Mouse (Mus musculus) ES-CJ7 (cell line): ENCODE results near the gene Gtf3c4.

Experiments
- DNase-seq: peaks from one replicate; pipeline ENCODE4 v3.0.0; 2011; ENCODE audit warnings: low read depth, low spot score

Gtf3c4 gene

DNA sequence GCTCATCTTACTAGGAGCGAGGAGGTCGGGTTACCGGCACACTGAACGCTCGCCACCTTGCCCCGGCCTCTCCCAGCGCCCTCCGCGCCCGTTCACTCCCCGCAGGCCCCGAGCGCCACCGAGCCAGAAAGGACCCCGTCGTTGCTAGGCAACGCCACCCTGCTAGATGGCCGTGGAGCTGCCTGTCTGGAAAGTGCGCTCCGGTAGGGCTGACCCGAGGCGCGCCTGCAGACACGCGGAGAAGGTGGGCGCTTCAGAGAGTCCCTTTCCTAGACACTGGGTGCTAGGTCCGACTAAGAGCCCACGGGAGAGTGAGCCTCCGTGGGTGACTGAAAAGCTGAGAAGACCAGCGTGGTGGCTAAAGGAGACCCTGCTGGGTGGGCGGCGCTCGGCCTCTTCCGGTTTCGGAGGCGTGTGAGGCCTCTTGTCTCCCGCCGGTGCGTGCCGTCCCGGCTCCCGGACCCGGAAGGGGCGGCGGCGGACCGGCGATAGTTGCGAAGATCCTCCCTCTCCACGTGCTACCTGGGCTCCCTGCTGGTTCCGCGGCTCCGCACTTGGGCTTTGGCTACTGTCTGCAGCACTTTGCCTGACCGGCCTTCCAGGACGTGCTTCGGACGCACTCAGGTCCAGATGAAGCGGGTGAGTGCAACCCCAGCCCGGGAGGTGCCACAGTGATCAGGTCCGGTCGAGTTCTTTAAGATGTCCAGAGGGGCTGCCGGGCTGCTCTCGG, at the start of gene Gtf3c4, which contains the start of gene Ddx31:
Gene Gtf3c4 (minus strand): TSS at position 139 of the 730 bp plus-strand sequence.
Gene Ddx31 (plus strand): TSS at position 185 of the 730 bp plus-strand sequence.
- DNase-seq, result peak; percentile 92

- DNase-seq, result no peak
Measured at GRCm38 (mm10) chr2:28884914-28885313, 44.8 kb upstream of the Gtf3c4 start.

- DNase-seq, result no peak
Measured at GRCm38 (mm10) chr2:28882826-28883485, 42.8 kb upstream of the Gtf3c4 start.

DNA sequence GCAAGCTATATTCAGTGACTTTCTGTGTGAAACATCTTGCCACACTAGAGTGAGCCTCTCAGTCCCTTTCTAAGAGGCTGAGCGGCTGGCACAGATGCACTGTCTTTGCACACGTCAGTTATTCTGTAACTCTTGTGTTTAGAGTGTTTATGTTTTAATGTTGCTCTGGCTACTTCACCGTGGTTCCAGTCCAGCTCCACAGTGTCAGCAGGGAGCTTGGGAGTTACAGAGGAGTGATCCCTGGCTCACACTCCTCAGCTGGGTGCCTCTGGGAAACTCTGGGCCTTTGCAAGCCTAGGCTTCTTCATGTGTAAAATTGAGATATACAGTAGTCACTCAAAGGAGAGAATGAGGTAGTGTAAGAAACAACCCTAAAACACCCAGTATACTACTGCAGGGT, 41.9 kb upstream of the Gtf3c4 start:
- DNase-seq, result no peak

GRCm38 (mm10) chr2:28881275-28881674, 41.1 kb upstream of the Gtf3c4 start:
- DNase-seq, result no peak

DNA sequence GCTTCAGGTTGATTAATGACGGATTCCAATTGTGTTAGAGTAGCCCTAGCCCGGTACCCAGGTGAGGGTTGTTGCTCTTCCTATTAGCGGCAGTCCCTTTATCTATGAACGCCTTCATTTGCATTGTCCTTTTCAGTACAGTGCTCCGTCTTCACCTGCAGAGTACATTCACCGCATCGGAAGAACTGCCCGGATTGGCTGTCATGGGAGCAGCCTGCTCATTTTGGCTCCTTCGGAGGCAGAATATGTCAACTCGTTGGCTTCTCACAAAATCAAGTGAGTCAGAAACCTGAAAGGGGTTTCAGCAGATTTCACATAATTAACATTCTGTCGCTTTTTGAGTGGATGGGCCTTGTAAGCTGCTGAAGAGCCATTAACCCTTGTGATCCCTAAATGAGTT, 35.4 kb upstream of the Gtf3c4 start:
- DNase-seq, result no peak

DNA sequence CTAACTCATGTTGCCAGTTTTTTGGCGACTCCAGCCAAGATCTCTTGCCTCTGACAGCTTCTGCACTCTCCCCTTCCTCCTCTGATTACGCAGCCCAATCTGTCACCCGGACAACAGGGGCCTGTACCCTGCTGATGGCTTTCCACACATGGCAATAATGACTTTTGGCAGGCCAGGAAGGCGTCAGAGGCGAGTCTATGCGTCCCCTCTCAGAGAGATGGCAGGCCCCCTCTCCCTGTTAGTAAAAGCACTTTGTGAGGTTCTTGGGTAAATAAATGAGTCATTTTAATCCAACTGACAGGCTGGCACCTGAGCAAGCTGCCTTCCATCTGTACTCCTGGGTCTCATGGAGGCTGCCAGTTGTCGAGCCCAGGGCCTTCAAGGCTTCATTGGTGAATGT, 27.3 kb upstream of the Gtf3c4 start:
- no peak for DNase-seq

DNA sequence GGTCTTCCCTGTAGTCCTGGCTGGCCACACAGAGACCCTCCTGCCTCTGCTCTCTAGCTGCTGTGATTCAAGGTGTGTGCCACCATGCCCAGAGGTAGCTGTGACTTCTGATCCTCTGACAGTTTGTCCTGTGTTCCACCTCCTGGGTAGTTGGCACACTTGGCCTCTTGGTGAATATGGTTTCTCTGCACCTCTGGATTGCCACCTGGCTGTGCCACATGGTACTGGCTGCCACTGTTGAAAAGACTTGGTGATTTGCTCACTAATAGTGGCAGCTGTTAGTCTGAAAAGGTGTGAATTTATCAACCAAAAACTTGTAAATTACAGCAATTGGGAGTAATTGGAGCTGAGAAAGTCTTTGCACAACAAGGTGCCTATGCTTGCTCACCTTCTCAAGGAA, 23.7 kb upstream of the Gtf3c4 start:
- no peak for DNase-seq

DNA sequence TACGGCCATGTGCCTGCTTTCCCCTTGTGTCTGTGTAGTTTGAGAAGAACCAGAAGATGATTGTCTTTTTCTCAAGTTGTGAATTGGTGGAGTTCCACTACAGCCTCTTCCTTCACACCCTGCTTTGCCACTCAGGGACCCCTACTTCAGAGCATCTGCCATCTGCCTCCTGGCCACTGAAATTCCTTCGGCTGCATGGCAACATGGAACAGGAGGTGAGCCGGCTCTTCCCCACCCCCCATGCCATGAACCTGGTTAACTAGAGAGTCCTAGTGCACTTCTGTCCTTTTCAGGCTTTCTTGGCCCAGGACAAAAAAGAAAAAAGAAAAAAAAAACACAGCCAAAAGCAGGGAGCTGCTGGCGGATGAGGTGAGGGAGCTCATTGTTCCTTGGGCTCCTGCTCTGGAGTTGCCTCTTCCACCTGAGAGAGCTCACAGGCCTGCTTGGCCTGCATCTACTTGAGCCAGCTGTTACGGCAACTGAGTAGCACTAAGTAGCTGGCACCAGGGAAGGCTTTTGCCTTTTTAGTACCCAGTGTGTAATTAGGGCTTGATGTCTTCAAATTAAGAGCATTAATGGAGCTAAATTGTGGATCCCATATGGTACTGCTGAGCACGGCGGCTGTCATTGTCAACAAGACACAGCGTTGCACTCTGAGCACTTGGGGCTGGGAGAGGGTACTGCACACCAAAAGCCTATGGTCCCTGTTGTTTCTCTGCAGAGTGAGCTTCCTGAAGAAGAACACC, 20.7 kb upstream of the Gtf3c4 start:
- DNase-seq, result no peak

DNA sequence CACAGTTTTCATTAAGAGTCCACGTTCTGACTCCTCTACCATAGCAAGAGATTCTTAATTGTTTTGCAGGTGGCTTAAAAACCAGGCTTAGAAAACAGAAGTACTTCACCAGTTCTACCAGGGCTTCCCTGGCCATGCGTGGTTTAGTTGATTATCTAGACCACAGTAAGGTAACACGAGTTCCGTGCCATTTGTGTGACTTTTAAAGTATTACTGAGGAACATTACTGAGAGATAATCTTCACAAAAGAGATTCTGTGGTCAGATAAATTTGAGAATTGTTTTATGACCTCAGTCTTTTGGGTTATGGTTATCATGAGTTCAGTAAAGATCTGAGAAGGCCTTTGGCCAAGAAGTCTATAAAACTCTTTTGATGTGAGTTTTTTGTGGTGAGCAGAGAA, 19.1 kb upstream of the Gtf3c4 start:
- DNase-seq, result no peak

GRCm38 (mm10) chr2:28855773-28856172, 15.6 kb upstream of the Gtf3c4 start:
- no peak for DNase-seq

DNA sequence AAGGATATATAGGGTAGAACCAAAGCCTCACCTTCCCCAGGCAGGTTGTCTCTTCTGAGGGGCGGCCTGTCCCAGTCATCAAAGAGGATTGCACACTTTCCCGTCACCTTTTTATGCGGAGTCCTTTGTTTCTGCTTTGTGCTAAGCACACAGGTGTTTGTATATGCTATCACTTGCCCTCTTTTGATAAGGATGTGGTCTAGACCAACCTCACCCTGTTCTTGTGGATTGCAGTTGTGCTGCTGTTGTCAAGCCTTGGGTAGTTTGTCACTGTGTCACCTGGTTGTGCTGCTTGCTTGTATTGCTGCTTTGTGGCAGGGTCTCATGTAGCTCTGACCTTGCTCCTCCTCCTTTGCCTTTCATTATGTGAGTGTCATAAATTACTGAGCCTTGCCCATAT, 12.4 kb upstream of the Gtf3c4 start:
- no peak for DNase-seq

DNA sequence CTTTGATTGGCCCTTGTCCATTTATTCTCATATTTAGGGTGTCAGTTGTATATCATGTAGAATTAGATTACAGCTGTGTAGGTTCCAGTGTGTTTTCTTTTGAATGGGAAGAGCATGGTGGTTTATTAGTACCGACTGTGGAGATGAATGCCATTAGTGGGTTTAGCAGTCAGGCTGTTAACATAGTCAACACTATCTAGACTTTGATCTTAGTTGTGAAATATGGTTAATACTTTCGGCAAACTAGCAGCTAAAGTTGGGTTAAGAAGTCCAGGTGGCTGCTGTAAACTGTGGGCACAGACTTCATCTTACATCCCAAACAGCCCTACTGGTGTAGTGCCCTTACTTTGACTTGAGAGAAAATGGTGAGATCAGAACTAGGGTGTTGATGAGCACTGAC, 8.7 kb upstream of the Gtf3c4 start:
- no peak for DNase-seq

DNA sequence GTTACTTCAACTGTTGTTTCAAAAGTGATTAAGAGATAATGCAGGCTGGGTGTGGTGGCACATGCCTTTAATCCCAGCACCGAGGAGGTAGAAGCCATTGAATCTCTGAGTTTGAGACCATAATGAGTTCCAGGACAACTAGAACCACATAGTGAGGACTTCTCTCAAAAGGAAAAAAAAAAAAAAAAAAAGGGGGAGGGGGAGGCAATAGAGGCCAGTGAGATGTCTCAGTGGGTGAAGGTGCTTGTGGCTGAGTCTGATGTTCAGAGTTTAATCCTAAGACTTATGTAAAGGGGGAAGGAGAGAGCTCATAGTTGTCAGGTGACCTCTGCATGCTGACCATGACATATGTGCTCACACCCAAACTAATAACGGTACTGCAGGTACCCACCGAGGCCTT, 1.9 kb upstream of the Gtf3c4 start:
- no peak for DNase-seq

GRCm38 (mm10) chr2:28839501-28840221, 499 bp downstream of the Gtf3c4 start:
- DNase-seq, result peak; percentile 44

- no peak for DNase-seq
Measured at GRCm38 (mm10) chr2:28836181-28836940, 3.8 kb downstream of the Gtf3c4 start.

GRCm38 (mm10) chr2:28829265-28829664, 10.9 kb downstream of the Gtf3c4 start:
- peak; percentile 20 for DNase-seq

DNA sequence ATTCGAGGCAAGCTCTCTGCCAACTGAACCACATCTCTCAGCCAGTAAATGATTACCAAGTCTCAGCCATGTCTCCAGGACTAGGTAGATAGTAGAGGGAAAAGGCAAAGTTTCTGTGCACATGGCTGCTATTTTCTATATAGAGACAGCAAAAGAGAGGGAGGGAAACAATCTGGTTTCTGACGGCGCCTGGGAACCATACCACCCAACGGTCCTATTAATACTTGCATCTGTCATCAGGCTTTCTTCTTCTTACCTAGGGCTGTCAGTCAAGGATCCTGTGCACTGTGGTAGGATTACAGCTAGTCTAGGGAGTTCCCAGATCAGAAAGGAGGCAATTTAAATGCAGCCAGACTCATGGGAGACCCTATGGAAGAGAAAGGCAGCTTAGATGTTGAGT, 21.3 kb downstream of the Gtf3c4 start:
- no peak for DNase-seq

GRCm38 (mm10) chr2:28810260-28811013, 29.7 kb downstream of the Gtf3c4 start:
- DNase-seq, result no peak

- DNase-seq, result no peak
Measured at GRCm38 (mm10) chr2:28808841-28809240, 31.3 kb downstream of the Gtf3c4 start.
